Mouse (Mus musculus) heart, postnatal 0 days (tissue): ENCODE measurements at regions not wholly inside any gene's neighbourhood (a gene's known extent, or its start where the extent isn't known, plus 50 kb on each side); places are given as distances from the start of the nearest gene placed in this dataset.

Source experiments
- ATAC-seq: fragments of 200-750 bp; cut with Nextera tagmentation; 2 replicates; pipeline ENCODE4 v1.8.0; 2017; ENCODE audit warnings: low read depth, moderate number of reproducible peaks, moderate library complexity; ENCODE audit not compliant: insufficient read depth
- DNase-seq: peaks from one replicate; pipeline ENCODE4 v3.0.0-alpha.2; 2016; ENCODE audit warnings: low spot score
- H3K27ac ChIP-seq: fragments of 300-500 bp; sonication (generic); 2 replicates; pipeline ENCODE4 v1.5.1; 2014; ENCODE audit warnings: low read depth, mild to moderate bottlenecking
- H3K27me3 ChIP-seq: fragments of 300-500 bp; sonication (generic); 2 replicates; pipeline ENCODE4 v1.6.1; 2014; ENCODE audit warnings: low read length, mixed read lengths; ENCODE audit not compliant: control insufficient read depth, insufficient read depth
- H3K36me3 ChIP-seq: fragments of 300-500 bp; sonication (generic); replicated peaks from 2 replicates; pipeline ENCODE4 v1.6.1; 2014; ENCODE audit warnings: low read length, mixed read lengths; ENCODE audit not compliant: control insufficient read depth, insufficient read depth
- H3K4me1 ChIP-seq: fragments of 300-500 bp; sonication (generic); 2 replicates; pipeline ENCODE4 v1.6.1; 2014; ENCODE audit warnings: antibody characterized with exemption; ENCODE audit not compliant: control insufficient read depth, insufficient read depth
- H3K4me2 ChIP-seq: fragments of 300-500 bp; sonication (generic); 2 replicates; pipeline ENCODE4 v1.6.1; 2014; ENCODE audit warnings: low read depth, mild to moderate bottlenecking, low read length, moderate library complexity
- H3K4me3 ChIP-seq: fragments of 300-500 bp; sonication (generic); 2 replicates; pipeline ENCODE4 v1.5.1; 2014; ENCODE audit warnings: low read depth, low read length
- H3K9ac ChIP-seq: fragments of 300-500 bp; sonication (generic); replicated peaks from 2 replicates; pipeline ENCODE4 v1.6.1; 2014; ENCODE audit warnings: low read depth, low read length, mixed read lengths
- H3K9me3 ChIP-seq: fragments of 300-500 bp; sonication (generic); replicated peaks from 2 replicates; pipeline ENCODE4 v1.6.1; 2016; ENCODE audit warnings: low read length; ENCODE audit not compliant: control insufficient read depth
- CTCF ChIP-seq: IDR thresholded peaks from 2 replicates; pipeline ENCODE4 v1.5.1; 2016; ENCODE audit warnings: antibody characterized with exemption, control low read depth, low read depth
- EP300 ChIP-seq: IDR thresholded peaks from 2 replicates; pipeline ENCODE4 v1.6.1; 2016; ENCODE audit warnings: antibody characterized with exemption, low read depth
- WGBS: fragments of 180-500 bp; shearing (Covaris S2); extraction: QIAGEN DNeasy Blood & Tissue Kit; methylation state at CpG from one replicate; pipeline ENCODE4 v1.1.7; 2014; 5-methylcytosine and 5-hydroxymethylcytosine counted together

- ATAC-seq: no peak
- no peak for DNase-seq
- Histone ChIP-seq H3K4me1 (no peaks in the 10 kb centered on the region), H3K9ac (no peak overlapping the region), H3K4me3 (no peak overlapping the region), H3K27ac (no peak overlapping the region), H3K9me3 (no peaks in the 10 kb centered on the region), H3K36me3 (no peaks in the 10 kb centered on the region), H3K4me2 (no peak overlapping the region), H3K27me3 (no peaks in the 10 kb centered on the region)
- no peak for TF ChIP-seq CTCF
- TF ChIP-seq EP300: no peak
- WGBS: 68% methylated on average over 4 of the region's 4 CpGs
Measured at GRCm38 (mm10) chr15:87898655-87899054, 354.6 kb downstream of the Fam19a5 start.

GRCm38 (mm10) chr15:87904436-87904835 lies 360.3 kb downstream of the Fam19a5 start:
- Histone ChIP-seq H3K36me3 (no peaks in the 10 kb centered on the region), H3K27ac (no peak overlapping the region), H3K27me3 (no peaks in the 10 kb centered on the region), H3K9ac (no peak overlapping the region), H3K4me2 (no peak overlapping the region), H3K4me3 (no peak overlapping the region), H3K9me3 (no peaks in the 10 kb centered on the region), H3K4me1 (no peaks in the 10 kb centered on the region)
- ATAC-seq (no peak), DNase-seq (no peak)
- 67% methylated on average over 6 of the region's 6 CpGs for WGBS
- TF ChIP-seq CTCF (no peak), EP300 (no peak)

GRCm38 (mm10) chr15:87906310-87906709 lies 362.2 kb downstream of the Fam19a5 start:
- Histone ChIP-seq H3K4me1 (no peaks in the 10 kb centered on the region), H3K4me2 (no peak overlapping the region), H3K9me3 (no peaks in the 10 kb centered on the region), H3K9ac (no peak overlapping the region), H3K36me3 (no peaks in the 10 kb centered on the region), H3K27ac (no peak overlapping the region), H3K27me3 (no peaks in the 10 kb centered on the region), H3K4me3 (no peak overlapping the region)
- DNase-seq: no peak
- 60% methylated on average over 5 of the region's 5 CpGs for WGBS
- ATAC-seq: no peak
- TF ChIP-seq EP300: no peak
- no peak for TF ChIP-seq CTCF

GRCm38 (mm10) chr15:87922091-87922490 lies 378.0 kb downstream of the Fam19a5 start:
- no peak for TF ChIP-seq EP300
- no peak for TF ChIP-seq CTCF
- DNase-seq: no peak
- H3K4me1 ChIP-seq: no peaks in the 10 kb centered on the region
- H3K27ac ChIP-seq: no peak overlapping the region
- no peak for ATAC-seq
- H3K9ac ChIP-seq: no peak overlapping the region
- WGBS: 73% methylated on average over 9 of the region's 9 CpGs
- H3K36me3 ChIP-seq: no peaks in the 10 kb centered on the region
- H3K27me3 ChIP-seq: no peaks in the 10 kb centered on the region
- no peaks in the 10 kb centered on the region for H3K9me3 ChIP-seq
- no peak overlapping the region for H3K4me2 ChIP-seq
- H3K4me3 ChIP-seq: no peak overlapping the region

- no peak overlapping the region for H3K27ac ChIP-seq
- whole genome bisulfite sequencing: 70% methylated on average over 4 of the region's 4 CpGs
- TF ChIP-seq CTCF: no peak
- no peak for TF ChIP-seq EP300
- DNase-seq: no peak
- no peaks in the 10 kb centered on the region for H3K4me1 ChIP-seq
- no peak overlapping the region for H3K4me2 ChIP-seq
- no peak overlapping the region for H3K9ac ChIP-seq
- H3K9me3 ChIP-seq: no peaks in the 10 kb centered on the region
- ATAC-seq: no peak
- H3K27me3 ChIP-seq: no peaks in the 10 kb centered on the region
- no peak overlapping the region for H3K4me3 ChIP-seq
- no peaks in the 10 kb centered on the region for H3K36me3 ChIP-seq
Measured at GRCm38 (mm10) chr15:87922781-87923446, 378.8 kb downstream of the Fam19a5 start.

- Histone ChIP-seq H3K27me3 (no peaks in the 10 kb centered on the region), H3K9ac (no peak overlapping the region), H3K4me3 (no peak overlapping the region), H3K9me3 (no peaks in the 10 kb centered on the region), H3K36me3 (no peaks in the 10 kb centered on the region), H3K4me2 (no peak overlapping the region), H3K27ac (no peak overlapping the region), H3K4me1 (no peaks in the 10 kb centered on the region)
- ATAC-seq: no peak
- WGBS: 33% methylated on average over 9 of the region's 9 CpGs
- TF ChIP-seq EP300 (no peak), CTCF (no peak)
- DNase-seq: no peak
Measured at GRCm38 (mm10) chr15:87923906-87924305, 379.8 kb downstream of the Fam19a5 start.
